Mouse (Mus musculus) lung, embryonic 16.5 days (tissue): ENCODE results near the gene Gm10638. TPM values are rescaled to one million over a fixed set of nuclear protein-coding genes. Genes with fewer than 3 reads are reported as not detected.

Experiments
- ATAC-seq: fragments of 200-750 bp; cut with Nextera tagmentation; 2 replicates; pipeline ENCODE4 v1.8.0; 2017; ENCODE audit warnings: low read depth, mild to moderate bottlenecking, moderate library complexity
- H3K27ac ChIP-seq: fragments of 300-500 bp; sonication (generic); 2 replicates; pipeline ENCODE4 v1.5.1; 2014; ENCODE audit warnings: mild to moderate bottlenecking, control low read depth, low read length
- H3K27me3 ChIP-seq: fragments of 300-500 bp; sonication (generic); 2 replicates; pipeline ENCODE4 v1.6.1; 2014; ENCODE audit warnings: low read depth, low read length, mixed read lengths; ENCODE audit not compliant: control insufficient read depth, insufficient read depth
- H3K36me3 ChIP-seq: fragments of 300-500 bp; sonication (generic); 2 replicates; pipeline ENCODE4 v1.6.1; 2014; ENCODE audit warnings: low read length; ENCODE audit not compliant: control insufficient read depth, insufficient read depth
- H3K4me1 ChIP-seq: fragments of 300-500 bp; sonication (generic); replicated peaks from 2 replicates; pipeline ENCODE4 v1.6.1; 2014; ENCODE audit warnings: low read length, mixed read lengths; ENCODE audit not compliant: control insufficient read depth, insufficient read depth
- H3K4me2 ChIP-seq: fragments of 300-500 bp; sonication (generic); 2 replicates; pipeline ENCODE4 v1.6.1; 2014; ENCODE audit warnings: low read depth, low read length, control low read depth
- H3K4me3 ChIP-seq: fragments of 300-500 bp; sonication (generic); 2 replicates; pipeline ENCODE4 v1.5.1; 2014; ENCODE audit warnings: mild to moderate bottlenecking, low read length, control low read depth
- H3K9ac ChIP-seq: fragments of 300-500 bp; sonication (generic); 2 replicates; pipeline ENCODE4 v1.6.1; 2014; ENCODE audit warnings: low read length, control low read depth
- H3K9me3 ChIP-seq: fragments of 300-500 bp; sonication (generic); 2 replicates; pipeline ENCODE4 v1.6.1; 2016; ENCODE audit warnings: low read length; ENCODE audit not compliant: control insufficient read depth
- WGBS: fragments of 180-500 bp; shearing (Covaris S2); extraction: QIAGEN DNeasy Blood & Tissue Kit; methylation state at CpG from one replicate; pipeline ENCODE4 v1.1.7; 2014; 5-methylcytosine and 5-hydroxymethylcytosine counted together
- polyA plus RNA-seq: library from polyadenylated mRNA; unstranded; fragments of >200 nt; fragmentation: Nextera tagmentation; extraction: Ambion mirVana; gene quantifications from 2 replicates; pipeline ENCODE4 v1.2.1, GENCODE M21; 2015

Gm10638 gene
- polyA plus RNA-seq, 1 experiment from 2014 or later: 3.3 TPM

DNA sequence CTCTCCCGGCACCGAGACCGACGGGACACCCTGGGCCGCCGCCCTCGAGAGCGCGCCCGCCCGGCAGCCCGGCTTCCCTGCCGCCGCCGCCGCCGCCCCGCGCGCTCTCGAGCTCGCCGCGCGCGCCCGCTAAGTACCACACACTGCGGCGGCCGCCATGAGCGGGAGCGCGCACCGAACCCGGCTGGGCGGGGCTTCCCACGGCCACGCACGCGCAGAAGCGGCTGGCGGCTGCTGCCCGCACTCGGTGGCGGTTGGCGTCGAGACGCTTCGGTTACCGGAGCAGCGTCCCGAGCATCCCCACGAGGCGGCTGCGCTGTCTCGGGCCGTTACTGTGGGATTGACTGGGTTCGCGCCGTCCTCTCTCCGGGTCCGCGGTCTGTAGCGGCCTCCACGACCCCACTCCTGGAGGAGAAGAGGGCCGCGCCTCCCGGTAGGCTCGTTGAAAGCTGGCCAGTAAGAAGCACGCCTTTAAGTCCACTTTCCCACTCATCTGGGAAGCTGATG, 489 bp downstream of the Gm10638 start:
- H3K4me3 ChIP-seq: peak overlapping the region; percentile 92
- peak overlapping the region; percentile 79 for H3K4me2 ChIP-seq
- no peaks in the 10 kb centered on the region for H3K27me3 ChIP-seq
- peak overlapping the region; percentile 98 for H3K9ac ChIP-seq
- H3K9me3 ChIP-seq: no peaks in the 10 kb centered on the region
- WGBS: under 1% methylated on average over 46 of the region's 70 CpGs
- peak overlapping the region; percentile 97 for H3K27ac ChIP-seq
- H3K4me1 ChIP-seq: peaks cover 18% of the 10 kb centered on the region
- ATAC-seq: peak; percentile 91
- H3K36me3 ChIP-seq: no peaks in the 10 kb centered on the region

DNA sequence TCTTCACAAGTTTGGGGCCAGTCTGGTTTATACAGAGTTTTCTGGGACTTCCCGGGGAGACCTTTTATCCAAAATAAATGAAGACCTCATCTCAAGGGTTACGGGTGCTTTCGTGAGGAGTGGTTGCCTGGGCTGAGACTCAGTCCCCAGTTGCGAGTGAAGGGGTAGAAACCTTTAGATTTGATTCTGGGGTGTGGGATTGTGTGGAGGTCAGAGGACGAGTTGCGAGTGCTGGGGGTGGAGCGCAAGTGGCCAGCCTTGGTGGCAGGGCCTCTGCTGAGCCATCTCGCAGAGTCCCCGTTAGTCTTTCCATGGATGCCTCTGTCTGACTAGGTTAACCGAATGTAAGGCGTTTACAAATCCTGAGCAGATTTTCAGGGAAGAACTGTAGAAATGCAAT, 1.0 kb downstream of the Gm10638 start:
- H3K27me3 ChIP-seq: no peaks in the 10 kb centered on the region
- WGBS: 2% methylated on average over 11 of the region's 11 CpGs
- ATAC-seq: peak; percentile 15; the same call in 1 of the 2 replicates

GRCm38 (mm10) chr8:86749842-86750241, 4.3 kb downstream of the Gm10638 start:
- H3K36me3 ChIP-seq: no peaks in the 10 kb centered on the region
- H3K4me2 ChIP-seq: no peak overlapping the region
- no peaks in the 10 kb centered on the region for H3K27me3 ChIP-seq
- H3K4me1 ChIP-seq: no peaks in the 10 kb centered on the region; the same call in 1 of the 2 replicates
- H3K9me3 ChIP-seq: no peaks in the 10 kb centered on the region
- 34% methylated on average over 2 of the region's 2 CpGs for WGBS
- H3K9ac ChIP-seq: no peak overlapping the region
- H3K27ac ChIP-seq: no peak overlapping the region
- no peak for ATAC-seq
- H3K4me3 ChIP-seq: no peak overlapping the region

More for the DNA sequence above, 1.0 kb downstream of the Gm10638 start:
- Histone ChIP-seq H3K4me1 (peaks cover 14% of the 10 kb centered on the region), H3K27ac (peak overlapping the region; percentile 97), H3K9ac (peak overlapping the region; percentile 98), H3K9me3 (no peaks in the 10 kb centered on the region), H3K4me3 (peak overlapping the region; percentile 92), H3K36me3 (no peaks in the 10 kb centered on the region), H3K4me2 (peak overlapping the region; percentile 79)

DNA sequence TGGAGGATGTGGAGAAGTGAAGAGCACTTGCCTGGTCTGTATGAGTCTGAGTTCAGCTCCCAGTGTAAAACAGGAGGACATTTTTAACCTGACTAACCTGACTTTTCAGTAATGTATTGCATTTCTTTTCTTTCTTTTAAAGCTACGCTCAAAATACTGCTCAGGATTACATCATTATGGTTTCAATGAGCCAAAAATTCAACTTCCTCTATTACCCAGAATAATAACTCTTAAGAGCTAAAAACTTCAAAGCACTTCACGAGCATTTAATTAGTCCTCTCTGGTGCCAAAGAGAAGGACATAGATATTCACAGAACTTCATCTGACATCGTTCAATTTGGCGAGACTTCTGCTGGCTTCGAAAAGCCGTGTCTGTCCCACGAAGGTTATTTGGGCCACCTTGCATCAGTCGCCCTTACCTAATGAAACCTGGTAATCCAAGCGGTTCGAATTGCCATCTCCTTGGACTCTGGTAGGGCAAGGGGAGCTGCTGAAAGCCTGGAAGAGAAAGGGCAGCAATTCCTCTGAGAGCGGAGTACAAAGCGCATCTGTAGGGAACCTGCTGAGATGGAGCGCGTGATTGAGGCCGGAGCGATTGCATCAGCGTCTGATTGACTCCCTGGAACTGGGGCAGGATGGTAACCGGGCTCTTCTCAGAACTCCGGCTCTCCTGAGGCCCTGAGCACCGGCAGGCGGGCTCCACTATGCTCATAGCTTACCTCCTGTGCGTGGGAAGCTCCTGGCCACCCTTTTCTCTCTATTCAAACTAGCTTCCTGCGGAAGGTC, 11.6 kb downstream of the Gm10638 start:
- no peak overlapping the region; the same call in 1 of the 2 replicates for H3K4me2 ChIP-seq
- no peaks in the 10 kb centered on the region for H3K27me3 ChIP-seq
- H3K4me1 ChIP-seq: peaks cover 13% of the 10 kb centered on the region
- H3K9me3 ChIP-seq: no peaks in the 10 kb centered on the region
- no peak overlapping the region for H3K9ac ChIP-seq
- 30% methylated on average over 23 of the region's 23 CpGs for WGBS
- no peak overlapping the region for H3K27ac ChIP-seq
- H3K36me3 ChIP-seq: no peaks in the 10 kb centered on the region
- ATAC-seq: no peak
- H3K4me3 ChIP-seq: no peak overlapping the region

- H3K9me3 ChIP-seq: no peaks in the 10 kb centered on the region
- no peak overlapping the region for H3K4me2 ChIP-seq
- peak overlapping the region; percentile 71 for H3K27ac ChIP-seq
- H3K4me3 ChIP-seq: no peak overlapping the region
- H3K27me3 ChIP-seq: no peaks in the 10 kb centered on the region
- 46% methylated on average over 3 of the region's 3 CpGs for WGBS
- no peak overlapping the region for H3K9ac ChIP-seq
- ATAC-seq: peak; percentile 26; the same call in 1 of the 2 replicates
- H3K36me3 ChIP-seq: no peaks in the 10 kb centered on the region
- peaks cover 13% of the 10 kb centered on the region for H3K4me1 ChIP-seq
These were observed 13.2 kb downstream of the Gm10638 start for GRCm38 (mm10) chr8:86758651-86759050.

DNA sequence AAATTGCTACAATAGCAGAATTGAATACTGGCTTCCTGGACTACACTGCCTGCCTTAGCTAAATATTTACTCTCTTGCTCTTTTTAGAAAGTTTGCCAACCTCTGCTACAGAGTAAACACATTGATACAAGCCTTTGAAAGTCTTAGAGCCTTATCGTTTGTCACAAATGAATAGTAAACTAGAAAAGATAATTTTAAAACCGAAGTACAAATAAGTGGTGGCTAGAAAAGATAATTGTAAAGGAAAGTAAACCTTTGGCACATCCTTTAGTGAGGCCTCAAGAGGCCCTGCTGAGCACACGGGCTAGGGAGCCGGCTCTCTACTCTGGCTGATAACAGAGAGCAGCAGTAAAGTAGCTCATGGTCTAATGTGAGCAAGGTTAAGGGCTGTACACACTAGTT, 13.6 kb downstream of the Gm10638 start:
- Histone ChIP-seq H3K4me2 (no peak overlapping the region), H3K27ac (peak overlapping the region; percentile 53), H3K9me3 (no peaks in the 10 kb centered on the region), H3K27me3 (no peaks in the 10 kb centered on the region), H3K4me3 (no peak overlapping the region), H3K4me1 (peaks cover 13% of the 10 kb centered on the region), H3K36me3 (no peaks in the 10 kb centered on the region), H3K9ac (no peak overlapping the region)
- 5% methylated on average over 4 of the region's 4 CpGs for WGBS
- ATAC-seq: peak; percentile 83

- H3K4me3 ChIP-seq: no peak overlapping the region
- no peak for ATAC-seq
- peaks cover 13% of the 10 kb centered on the region for H3K4me1 ChIP-seq
- H3K36me3 ChIP-seq: no peaks in the 10 kb centered on the region
- no peak overlapping the region for H3K9ac ChIP-seq
- H3K27me3 ChIP-seq: no peaks in the 10 kb centered on the region
- H3K4me2 ChIP-seq: no peak overlapping the region
- H3K27ac ChIP-seq: no peak overlapping the region
- 53% methylated on average over 6 of the region's 6 CpGs for WGBS
- H3K9me3 ChIP-seq: no peaks in the 10 kb centered on the region
These were observed 15.2 kb downstream of the Gm10638 start for GRCm38 (mm10) chr8:86760746-86761145.

- no peak for ATAC-seq
- 57% methylated on average over 5 of the region's 5 CpGs for WGBS
- H3K36me3 ChIP-seq: no peaks in the 10 kb centered on the region
- peaks cover 11% of the 10 kb centered on the region for H3K4me1 ChIP-seq
- H3K4me2 ChIP-seq: no peak overlapping the region
- no peaks in the 10 kb centered on the region for H3K9me3 ChIP-seq
- H3K4me3 ChIP-seq: no peak overlapping the region
- no peak overlapping the region for H3K27ac ChIP-seq
- H3K9ac ChIP-seq: no peak overlapping the region
- H3K27me3 ChIP-seq: no peaks in the 10 kb centered on the region
These were observed 17.3 kb downstream of the Gm10638 start for GRCm38 (mm10) chr8:86762806-86763205.

DNA sequence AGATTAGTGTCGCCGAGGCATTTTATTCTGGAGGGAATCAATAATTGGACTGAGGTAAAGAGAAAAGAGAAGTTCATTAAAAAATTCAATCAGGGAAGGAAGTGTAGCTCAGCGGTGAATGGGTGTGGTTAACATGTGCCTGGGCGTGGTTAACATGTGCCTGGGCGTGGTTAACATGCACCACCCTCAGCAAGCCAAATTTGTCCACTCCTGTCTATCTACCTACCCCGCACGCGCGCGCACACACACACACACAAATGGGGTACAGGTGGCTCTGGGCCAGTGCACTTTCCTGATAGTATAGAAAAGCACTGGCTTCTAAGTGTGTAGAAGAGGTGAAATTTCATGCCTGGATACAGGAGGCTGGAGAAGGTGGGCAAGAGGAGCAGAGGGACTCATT, 19.7 kb downstream of the Gm10638 start:
- no peak for ATAC-seq
- Histone ChIP-seq H3K9me3 (no peaks in the 10 kb centered on the region), H3K27me3 (no peaks in the 10 kb centered on the region), H3K4me2 (no peak overlapping the region), H3K4me1 (peaks cover 3% of the 10 kb centered on the region; the same call in 1 of the 2 replicates), H3K9ac (no peak overlapping the region), H3K4me3 (no peak overlapping the region), H3K36me3 (no peaks in the 10 kb centered on the region), H3K27ac (no peak overlapping the region)
- WGBS: 86% methylated on average over 10 of the region's 10 CpGs
